Mouse (Mus musculus): ENCODE measurements around the gene Tmed6.
"Not testable (repeated sequence)": the region's sequence is repeated elsewhere in the genome, so short reads cannot be mapped to it uniquely, and the experiment has no call there.

The Tmed6 gene

DNA sequence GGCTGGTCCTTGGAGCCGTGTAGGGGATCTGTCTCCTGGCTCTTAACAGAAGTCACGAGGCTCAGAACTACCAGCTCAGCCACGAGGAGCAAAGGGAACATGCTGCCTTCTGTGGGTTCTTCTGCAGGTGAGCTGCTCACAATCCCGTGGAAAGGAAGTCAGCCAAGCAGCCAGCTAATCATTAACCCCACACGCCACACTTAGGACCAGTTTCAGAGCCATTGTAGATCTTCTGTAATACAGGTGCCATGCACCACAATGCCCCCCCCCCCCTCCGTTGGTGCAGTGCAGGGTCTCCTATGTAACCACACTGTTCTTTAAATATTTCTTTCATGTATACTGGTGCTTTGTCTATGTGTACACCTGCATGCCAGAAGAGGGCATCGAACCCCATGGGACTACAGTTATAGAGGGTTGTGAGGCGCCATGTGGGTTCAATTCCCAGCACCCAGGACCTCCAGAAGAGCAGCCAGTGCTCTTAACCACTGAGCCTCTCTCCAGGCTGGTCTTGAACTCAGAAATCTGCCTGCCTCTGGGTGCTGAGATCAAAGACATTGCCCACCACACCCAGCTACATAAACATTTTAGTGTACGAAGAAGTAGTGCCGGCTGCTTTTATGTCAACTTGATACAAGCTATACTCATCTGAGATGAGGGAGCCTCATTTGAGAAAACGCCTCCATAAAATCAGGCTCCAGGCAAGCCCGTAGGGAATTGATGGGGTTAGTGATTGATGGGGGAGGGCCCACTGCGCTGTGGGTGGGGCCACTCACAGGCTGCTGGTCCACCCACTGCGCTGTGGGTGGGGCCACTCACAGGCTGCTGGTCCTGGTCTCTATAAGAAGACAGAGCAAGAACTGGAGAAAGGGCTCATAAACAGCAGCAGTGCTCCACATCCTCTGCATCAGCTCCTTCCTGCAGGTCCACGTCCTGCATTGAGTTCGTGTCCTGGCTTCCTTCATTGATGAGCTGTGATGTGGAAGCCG is at the start of gene Tmed6:
Gene Tmed6 (minus strand): TSS at position 134 of the 986 bp plus-strand sequence.
- DNase-seq (ENCODE audit: low spot score): no peak

DNA sequence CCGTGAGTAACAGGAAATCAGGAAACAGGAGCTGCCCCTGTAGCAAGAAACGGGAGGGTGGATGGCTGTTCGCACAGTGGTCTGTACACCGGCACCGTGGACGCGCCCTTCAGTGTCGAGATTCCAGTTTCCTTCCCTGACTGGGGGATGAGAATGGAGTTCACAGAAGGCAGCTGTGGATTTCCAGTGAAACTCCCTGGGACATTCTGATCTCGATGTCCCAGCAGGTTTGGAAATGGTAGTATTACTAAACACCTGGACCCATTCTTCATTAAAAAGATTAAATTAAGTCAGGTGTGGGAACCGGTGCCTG is 49.5 kb upstream of the Tmed6 start:
- DNase-seq (ENCODE audit: low spot score): no peak

DNA sequence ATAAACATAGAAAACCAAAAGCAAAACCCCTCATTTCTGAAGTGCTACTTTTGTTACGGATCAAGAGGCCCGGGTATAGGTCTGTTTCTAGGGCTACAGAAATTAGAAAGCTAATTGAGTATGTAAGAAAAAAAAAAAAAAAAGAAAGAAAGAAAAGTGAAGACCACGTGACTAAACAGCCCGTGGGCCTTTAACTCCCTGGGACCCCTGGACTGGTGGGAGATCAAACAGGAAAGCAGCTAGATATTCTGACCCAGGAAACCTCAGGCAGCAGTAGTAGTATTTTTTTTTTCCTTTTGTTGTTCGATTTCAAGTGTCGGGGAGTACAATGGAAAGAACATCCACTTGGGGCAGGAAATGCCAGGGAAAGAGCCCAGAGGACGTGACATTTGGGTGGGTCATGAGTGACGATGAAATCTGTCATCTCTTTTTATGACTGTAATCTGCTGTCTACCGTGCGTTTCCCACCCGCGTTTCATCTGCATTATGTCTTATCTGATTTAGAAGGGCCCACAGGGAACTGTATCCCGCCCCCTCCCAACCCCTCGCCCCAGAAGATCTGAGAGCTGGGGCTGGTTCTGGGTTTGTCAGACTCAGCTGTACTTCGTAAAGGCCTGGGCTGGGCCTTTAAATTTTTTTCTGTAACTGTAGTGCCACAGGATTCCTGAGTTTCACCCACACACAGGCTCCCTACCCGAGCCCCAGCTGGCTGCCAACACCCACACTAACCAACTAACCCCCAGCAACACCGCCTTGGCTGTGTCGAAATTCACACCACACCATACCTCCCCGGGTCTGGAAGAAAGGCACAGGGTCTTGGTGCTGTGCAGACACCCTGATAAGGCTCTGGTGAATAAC is 48.9 kb upstream of the Tmed6 start:
- no peak for DNase-seq (ENCODE audit: low spot score)

DNA sequence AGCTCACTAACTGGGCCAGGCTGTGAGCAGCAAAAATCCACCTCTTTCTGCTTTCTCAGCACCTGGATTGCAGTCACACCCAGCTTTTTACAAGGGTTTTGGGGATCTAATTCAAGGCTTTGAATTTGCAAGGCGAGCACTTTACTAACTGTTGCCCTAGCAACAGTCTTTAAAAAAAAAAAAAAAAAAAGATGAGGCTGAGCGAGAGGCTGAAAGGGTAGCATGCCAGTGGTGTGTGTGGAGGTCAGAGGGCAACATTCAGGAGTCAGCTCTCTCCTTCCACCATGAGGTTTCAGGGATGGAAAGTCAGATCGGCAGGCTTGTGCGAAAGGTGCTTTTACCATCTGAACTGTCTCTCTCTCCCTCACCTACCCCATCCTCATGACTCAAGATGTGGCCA is 47.8 kb upstream of the Tmed6 start:
- DNase-seq (ENCODE audit: low spot score): no peak

DNA sequence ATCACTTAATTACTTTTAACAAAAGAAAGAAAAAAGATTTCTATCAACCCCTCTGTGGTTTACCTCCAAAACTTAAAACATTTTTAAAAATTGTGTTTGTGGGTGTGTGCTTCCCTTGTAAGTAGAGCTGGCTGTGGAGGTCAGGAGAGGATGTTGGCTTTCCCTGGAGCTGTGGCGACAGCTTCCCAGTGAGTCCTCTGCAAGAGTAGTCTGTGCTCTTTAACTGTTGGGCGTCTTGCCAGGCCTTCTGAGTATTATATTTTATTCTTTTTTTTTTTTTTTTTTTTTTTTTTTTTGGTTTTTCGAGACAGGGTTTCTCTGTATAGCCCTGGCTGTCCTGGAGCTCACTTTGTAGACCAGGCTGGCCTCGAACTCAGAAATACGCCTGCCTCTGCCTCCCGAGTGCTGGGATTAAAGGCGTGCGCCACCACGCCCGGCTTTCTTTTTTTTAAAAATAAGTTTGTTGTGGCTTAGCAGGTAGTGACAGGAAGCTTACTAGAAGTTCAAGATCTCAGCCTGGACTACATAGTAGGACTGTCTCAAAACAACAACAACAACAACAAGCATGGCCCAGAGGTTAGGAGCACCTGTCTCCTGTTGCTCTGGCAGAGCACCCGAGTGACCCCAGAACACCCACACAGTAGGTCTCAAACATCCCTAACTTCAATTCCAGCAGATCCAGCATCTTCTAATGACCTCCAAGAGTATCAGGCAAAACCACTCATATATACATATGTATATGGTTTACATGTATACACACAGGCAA is 46.1 kb upstream of the Tmed6 start:
- DNase-seq (ENCODE audit: low spot score): no peak

DNA sequence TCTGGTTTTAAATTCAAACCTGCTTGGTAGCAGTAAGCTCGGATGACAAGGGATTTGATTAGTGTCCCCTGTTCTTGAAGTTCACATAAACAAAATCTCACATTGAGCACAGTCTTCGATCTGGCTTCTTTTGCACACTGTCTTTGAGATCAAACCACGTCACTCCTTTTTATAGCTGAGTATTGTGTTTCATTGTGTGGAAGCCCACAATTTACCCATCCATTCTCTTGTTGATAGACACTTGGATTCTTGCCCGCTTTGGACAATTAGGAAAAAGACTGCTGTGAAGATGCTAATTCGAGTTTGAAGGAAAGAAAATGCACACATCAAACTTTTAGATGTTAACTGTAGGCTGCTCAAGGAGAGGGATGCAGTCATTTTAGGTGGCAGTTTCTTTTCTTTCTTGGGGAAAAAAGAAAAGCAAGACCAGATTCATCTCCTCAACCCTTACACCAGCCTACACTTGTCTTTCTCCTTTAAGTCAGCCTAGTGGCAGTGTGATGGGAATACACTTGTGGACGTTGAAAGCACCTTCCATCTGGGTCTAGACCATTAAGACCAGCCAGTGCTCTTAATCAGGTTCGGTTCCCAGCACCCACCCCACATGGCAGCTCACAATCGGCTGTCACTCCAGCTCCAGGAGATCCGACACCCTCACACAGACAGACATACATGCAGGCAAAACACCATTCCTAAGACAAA is 45.3 kb upstream of the Tmed6 start:
- no peak for DNase-seq (ENCODE audit: low spot score)

DNA sequence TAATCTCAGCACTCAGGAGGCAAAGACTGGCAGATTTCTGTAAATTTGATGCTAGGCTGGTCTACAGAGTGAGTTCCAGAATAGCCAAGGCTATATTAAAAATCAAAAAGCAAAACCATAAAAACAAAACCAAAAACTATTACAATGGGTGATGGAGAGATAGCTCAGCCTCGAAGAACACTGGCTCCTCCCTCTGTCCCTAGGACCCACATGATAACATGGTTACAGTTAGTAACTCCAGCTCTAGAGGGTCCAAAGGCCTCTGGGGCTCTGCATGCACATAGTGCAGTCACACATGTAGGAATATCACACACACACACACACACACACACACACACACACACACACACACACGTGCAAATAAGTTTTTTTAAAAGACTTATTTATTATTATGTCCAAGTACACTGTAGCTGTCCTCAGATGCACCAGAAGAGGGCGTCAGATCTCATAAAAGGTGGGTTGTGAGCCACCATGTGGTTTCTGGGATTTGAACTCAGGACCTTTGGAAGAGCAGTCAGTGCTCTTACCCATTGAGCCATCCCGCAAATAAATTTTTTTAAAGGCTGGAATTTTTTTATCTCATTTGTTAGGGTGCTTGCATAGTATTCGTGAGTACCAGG is 44.5 kb upstream of the Tmed6 start:
- no peak for DNase-seq (ENCODE audit: low spot score)

DNA sequence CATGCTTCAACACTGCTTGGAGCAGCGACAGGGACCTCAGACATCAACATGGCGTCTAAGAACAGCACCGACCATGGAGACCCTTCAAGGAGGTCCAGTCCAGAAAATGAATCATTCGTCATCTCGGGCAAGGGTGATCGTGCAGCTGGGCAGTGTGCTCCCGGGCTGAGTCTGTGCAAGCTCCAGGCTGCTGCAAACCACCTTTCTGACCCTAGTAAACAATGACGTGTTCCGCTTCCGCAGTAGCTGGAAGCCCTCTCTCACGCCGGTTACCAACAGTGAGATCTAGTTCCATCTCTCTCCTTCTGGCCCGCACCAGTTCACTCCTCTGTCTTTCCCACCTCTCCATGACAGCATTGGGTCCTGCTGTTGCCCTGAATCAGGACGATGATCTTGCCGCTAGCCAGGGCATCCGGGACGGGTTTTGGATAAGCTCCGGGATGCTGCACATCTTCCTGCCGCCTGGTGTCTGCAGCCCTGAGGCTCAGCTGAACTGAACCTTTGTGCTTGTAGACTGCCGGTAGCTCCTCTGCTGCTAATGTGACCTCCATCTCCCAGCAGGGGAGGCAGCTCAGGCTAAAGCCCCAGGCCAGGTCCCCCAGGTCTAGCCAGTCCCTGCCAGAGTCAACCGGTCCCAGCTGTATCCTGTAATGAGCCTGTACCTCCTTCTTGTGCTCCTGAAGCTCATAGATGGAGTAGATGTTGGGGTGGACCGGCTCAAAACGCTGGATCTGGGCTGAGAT is 43.7 kb upstream of the Tmed6 start:
- DNase-seq (ENCODE audit: low spot score): no peak

DNA sequence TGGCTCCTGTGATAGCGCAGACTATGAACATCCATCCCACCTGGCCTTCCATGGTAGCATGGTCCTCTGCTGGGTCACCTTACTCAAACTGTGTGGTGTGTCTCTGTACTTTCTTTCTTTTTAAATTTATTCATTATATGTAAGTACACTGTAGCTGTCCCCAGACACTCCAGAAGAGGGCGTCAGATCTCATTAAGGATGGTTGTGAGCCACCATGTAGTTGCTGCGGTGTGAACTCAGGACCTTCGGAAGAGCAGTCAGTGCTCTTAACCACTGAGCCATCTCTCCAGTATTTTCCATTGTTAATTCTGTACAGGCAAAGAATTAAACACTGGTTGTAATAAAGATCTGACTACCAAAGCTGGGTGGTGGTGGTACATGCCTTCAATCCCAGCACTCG is 42.6 kb upstream of the Tmed6 start:
- not testable (repeated sequence) for DNase-seq (ENCODE audit: low spot score)

DNA sequence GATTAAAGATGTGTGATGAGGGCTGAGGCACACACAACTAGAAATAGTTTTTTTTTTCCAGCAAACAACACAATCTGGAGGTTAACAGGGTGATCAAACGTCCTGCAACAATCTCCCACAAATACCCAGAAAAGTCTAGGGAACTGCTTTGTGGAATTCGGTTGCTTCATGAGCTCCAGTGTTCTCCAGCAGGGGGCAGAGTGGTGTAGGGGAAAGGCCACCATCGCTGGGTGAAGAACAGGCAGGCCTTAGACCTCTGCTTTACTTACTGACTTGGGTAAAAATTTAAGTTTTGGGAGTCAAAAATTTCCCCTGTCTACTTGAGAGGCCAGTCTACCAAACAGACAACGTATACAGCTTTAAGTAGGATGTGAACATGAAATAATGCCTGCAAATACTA is 39.1 kb upstream of the Tmed6 start:
- DNase-seq (ENCODE audit: low spot score): peak; percentile 85

DNA sequence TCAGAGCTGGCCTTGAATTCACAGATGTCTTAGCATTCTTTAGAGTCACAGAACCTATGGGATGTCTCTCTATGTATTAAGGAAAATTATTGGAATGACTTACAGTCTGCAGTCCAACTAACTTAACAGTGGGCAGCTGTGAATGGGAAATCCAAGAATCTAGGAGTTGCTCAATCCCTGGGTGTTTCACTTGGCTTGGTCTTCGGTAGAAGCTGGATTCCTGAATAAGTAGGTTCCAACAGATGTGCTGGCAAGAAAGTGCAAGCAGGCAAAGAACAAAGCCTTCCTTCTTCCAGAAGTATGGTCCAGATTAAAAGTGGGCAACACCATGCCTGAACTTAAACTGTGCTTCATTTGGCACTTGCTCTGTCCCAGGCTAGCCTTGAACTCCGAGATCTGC is 35.2 kb upstream of the Tmed6 start:
- no peak for DNase-seq (ENCODE audit: low spot score)

DNA sequence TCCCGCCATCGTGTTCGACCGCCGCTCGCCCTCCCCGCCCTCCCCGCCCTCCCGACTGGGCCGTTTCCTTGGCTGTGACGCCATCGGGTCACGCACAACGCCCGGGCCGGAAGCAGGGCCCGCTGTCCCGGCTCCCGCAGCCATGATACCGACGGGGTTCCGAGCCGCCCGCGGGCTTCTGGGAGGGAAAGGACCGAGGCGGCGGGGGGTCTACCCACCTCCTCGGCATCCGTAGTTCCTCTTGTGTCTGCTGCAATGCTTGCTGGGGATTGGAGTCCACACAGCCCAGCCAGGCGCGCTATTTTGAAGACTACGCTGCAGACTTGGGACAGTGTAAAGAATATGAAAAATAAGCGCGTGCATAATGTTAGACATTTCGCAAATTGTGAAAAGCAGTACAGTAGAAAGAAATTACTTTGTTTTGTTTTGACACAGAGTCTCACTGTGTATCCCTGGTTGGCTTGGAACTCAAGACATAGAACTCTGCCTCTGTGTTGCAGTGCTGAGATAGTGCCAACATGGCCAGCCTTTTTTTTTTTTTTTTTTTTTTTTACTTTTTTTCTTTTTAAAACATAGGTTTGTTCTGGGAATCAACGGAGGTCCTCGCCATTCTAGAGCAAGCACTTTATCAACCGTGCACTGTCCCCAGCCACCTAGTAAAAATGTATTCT is 31.1 kb upstream of the Tmed6 start, which contains the start of gene Terf2:
Gene Terf2 (minus strand): TSS at position 182 of the 671 bp plus-strand sequence.
- DNase-seq (ENCODE audit: low spot score): peak; percentile 85

DNA sequence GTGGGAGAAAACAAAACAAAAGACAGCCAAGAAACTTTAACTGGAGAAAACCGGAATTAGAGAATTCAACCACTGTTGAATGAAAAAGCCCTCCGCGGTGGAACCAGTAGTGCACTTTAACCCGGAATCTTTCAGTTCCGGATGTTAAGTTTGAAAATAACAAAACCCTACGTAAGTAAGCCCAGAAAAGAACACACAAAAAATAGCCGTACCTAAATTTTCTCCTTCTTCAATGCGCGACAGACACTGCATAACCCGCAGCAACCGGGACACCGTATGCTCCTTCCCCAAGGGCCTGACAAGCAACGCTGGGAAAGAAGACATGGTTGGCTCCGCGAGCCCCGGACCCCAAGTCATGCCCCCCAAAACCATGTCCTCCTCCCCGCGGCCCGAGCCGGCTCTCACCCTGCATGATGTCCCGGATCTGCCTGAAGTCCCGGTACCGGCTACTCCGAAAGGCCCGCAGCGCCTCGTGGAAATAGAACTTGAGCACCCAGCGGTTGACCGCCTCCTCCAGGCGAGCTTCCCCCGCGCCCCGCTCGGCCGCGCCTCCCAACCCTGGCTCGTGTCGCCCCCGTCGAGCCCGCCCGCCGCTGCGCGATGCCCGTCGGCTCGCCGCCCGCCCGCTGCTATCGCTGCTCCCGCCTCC is 30.4 kb upstream of the Tmed6 start:
- DNase-seq (ENCODE audit: low spot score): no peak

DNA sequence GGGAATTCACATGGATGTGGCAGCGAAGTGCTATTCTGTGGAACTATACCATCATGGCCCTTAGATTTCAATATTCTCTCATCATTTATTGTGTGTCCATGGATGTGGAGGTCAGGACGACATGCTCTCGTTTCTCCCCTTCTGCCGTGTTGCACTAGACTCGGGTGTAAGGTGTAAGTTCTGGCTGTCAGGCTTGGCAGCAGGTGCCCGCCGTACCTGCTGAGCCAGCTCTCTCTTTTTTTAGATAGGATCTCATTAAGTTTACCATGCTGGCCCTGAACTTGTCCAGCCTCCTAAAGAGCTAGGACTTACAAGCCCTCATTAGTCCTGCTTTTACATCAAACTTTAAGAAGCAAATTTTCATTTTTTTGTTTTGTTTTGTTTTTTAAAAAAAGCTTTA is 25.1 kb upstream of the Tmed6 start:
- DNase-seq (ENCODE audit: low spot score): no peak

DNA sequence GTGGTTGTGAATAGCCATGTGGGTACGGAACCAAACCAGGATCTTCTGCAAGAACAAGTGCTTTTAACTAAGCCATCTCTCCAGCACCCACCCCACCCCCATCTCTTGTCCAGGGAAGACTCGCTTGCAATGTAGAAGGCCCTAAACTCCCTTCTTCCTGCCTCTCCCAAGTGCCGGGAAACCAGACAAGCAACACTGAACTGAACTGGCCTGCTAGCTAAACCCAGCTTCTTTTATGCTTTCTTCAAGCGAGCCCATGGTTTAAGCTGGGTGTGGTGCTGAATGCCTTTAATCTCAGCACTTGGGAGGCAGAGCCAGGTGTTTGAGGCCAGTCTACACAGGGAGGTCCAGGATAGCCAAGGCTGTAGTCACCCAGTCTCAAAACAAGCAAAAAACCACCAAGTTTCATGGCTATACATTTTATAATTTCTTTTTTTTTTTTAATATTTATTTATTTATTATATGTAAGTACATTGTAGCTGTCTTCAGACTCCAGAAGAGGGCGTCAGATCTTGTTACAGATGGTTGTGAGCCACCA is 23.2 kb upstream of the Tmed6 start:
- no peak for DNase-seq (ENCODE audit: low spot score)

DNA sequence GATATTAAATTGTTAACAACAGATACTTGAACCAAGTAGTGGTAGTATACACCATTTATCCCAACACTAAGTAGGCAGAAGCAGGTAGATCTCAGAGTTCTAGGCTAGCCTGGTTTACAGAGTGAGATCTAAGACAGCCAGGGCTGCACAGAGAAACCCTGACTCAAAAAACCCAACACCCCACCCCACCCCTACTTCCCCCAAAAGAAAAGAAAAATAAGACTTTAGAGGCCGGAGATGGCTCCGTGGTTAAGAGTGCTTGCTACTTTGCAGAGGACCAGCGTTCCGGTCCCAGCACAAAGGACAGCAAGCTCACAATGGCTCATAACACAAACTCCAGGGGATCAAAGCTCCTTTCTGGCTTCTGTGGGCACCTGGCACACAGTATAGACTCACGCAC is 20.6 kb upstream of the Tmed6 start:
- DNase-seq (ENCODE audit: low spot score): no peak

DNA sequence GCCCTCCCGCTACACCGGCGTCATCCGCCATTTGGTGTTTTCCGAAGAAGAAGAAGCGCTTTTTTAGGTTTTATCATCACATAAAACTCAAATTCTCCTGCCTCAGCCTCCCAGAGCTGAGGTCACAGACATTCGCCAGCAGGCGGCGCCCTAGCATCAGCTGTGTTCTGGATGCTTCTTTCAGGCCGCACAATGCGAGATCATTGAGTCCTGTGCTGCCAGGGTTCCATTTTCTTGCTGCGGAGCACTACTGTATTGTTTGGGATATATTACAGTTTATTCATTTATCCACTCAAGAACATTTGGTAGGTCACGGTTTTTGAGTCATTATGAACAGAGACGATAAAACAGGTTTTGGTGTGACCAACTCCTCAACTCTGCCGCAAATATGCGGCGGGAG is 19.9 kb upstream of the Tmed6 start:
- DNase-seq (ENCODE audit: low spot score): no peak

DNA sequence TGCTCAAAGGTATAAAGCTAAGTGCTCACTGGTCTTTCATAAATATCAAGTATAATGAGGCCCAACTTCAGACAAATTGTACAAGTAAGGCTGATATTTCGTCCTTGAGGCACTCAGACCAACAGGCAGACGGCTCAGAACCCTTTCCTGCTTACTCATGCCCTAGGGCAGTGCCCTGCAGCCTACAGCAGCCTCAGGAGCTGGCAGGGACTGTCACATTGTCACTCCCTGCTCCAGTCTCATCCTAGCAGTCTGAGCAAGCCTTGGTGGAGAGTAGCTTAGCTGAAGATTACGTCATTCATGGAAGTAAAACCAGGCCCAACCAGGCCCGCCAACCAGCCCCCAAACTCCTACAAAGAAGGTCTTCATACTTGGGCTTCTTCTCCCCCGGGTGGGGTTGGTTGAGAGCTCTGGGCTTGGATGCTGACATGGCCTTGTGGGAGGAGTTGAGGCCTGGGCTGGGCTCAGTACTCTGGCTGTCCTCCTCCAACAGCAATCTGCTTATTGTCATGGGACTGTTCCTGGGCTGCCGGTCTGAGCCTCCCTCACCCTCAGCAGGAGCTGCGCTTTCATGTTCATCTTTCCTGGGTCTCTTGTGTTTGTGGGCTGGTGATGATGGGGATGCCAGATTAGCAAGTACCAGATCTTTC is 10.9 kb upstream of the Tmed6 start:
- no peak for DNase-seq (ENCODE audit: low spot score)

DNA sequence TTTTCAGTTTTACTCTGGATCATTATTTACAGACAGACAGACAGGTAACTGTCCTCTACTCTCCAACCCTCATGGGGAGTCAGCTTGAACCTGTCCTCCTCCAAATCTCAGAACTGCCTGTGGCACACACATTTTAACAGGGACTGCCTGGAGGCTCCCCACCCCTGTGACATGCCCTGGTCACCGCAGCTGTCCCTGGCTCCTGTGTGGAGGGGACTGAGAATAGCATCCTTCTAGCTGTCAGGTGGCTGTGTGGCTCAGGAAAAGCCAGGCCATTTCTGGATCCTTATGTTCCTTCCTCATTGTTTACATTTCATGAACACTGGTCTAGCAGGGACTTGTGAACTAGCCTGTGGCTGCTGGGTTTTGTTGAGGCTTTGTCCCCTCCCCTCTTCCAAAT is 8.7 kb upstream of the Tmed6 start:
- no peak for DNase-seq (ENCODE audit: low spot score)
